Mouse (Mus musculus) embryonic fibroblast, embryonic 13.5 days (primary cell): ENCODE results near the gene Rplp2.
A peak's percentile ranks its signal among the peaks of the same experiment; 100 is the strongest.

ENCODE experiments used
- CTCF ChIP-seq: IDR thresholded peaks from 2 replicates; pipeline ENCODE4 v1.5.1; 2011; ENCODE audit warnings: mild to moderate bottlenecking, control low read depth, low read length, moderate library complexity, borderline replicate concordance; ENCODE audit not compliant: insufficient read depth
- POLR2A ChIP-seq: IDR thresholded peaks from 2 replicates; pipeline ENCODE4 v1.6.1; 2011; ENCODE audit warnings: low read depth, mild to moderate bottlenecking, control low read depth, low read length, moderate library complexity

- TF ChIP-seq CTCF (no peak), POLR2A (0 out of 2 replicates have a peak, but pooled peaks have one; percentile 28)
Measured at GRCm38 (mm10) chr7:141455610-141456314, 8.6 kb downstream of the Rplp2 start.
